Mouse (Mus musculus): ENCODE measurements around the gene AC124502.3. TPM values are rescaled to one million over a fixed set of nuclear protein-coding genes. Genes with fewer than 3 reads are reported as not detected.

The AC124502.3 gene
- polyA plus RNA-seq (2014; fragmentation: Nextera tagmentation; extraction: Ambion mirVana), result 1.1 and 1.6 TPM in 2 replicates

GRCm38 (mm10) chr19:5038709-5039156 lies at the start of gene AC124502.3, which contains the start of gene B4gat1:
Gene AC124502.3 (plus strand): TSS chr19:5038891.
Gene B4gat1 (plus strand): TSS chr19:5038826.
- WGBS, result 0% methylated on average over 43 of the region's 44 CpGs
- H3K4me2 ChIP-seq (ENCODE audit: low read length), result peak within 1 kb of the TSS; percentile 95

GRCm38 (mm10) chr19:4989013-4989412 lies 49.7 kb upstream of the AC124502.3 start:
- H3K4me3 ChIP-seq (ENCODE audit: low read depth, low read length), result no peak overlapping the region

More at GRCm38 (mm10) chr19:5038709-5039156, at the start of gene AC124502.3, which contains the start of gene B4gat1:
- Histone ChIP-seq H3K36me3 (ENCODE audit: control insufficient read depth, insufficient read depth, low read length) (0 out of 2 replicates have a peak, but pooled peaks cover 2% of the 10 kb centered on the region), H3K4me3 (ENCODE audit: low read depth, low read length) (peak within 1 kb of the TSS; percentile 95), H3K9me3 (ENCODE audit: control insufficient read depth, low read length) (no peaks in the 10 kb centered on the region), H3K4me1 (replicated peaks; ENCODE audit: control insufficient read depth, insufficient read depth, low read length) (peaks cover 16% of the 10 kb centered on the region), H3K9ac (ENCODE audit: low read length) (peak within 1 kb of the TSS; percentile 69), H3K27me3 (replicated peaks; ENCODE audit: control insufficient read depth, insufficient read depth, low read length) (no peaks in the 10 kb centered on the region), H3K27ac (ENCODE audit: low read depth) (peak within 1 kb of the TSS; percentile 90)
- DNase-seq (ENCODE audit: low spot score), result peak; percentile 91
- peak; percentile 86 for ATAC-seq (replicated peaks; ENCODE audit: low FRiP score, low TSS enrichment, low read depth)

GRCm38 (mm10) chr19:4989434-4990255 lies 49.0 kb upstream of the AC124502.3 start:
- Histone ChIP-seq H3K27ac (ENCODE audit: low read depth) (no peak overlapping the region), H3K4me2 (ENCODE audit: low read length) (no peak overlapping the region), H3K27me3 (replicated peaks; ENCODE audit: control insufficient read depth, insufficient read depth, low read length) (peaks cover 47% of the 10 kb centered on the region), H3K9me3 (ENCODE audit: control insufficient read depth, low read length) (no peaks in the 10 kb centered on the region), H3K36me3 (ENCODE audit: control insufficient read depth, insufficient read depth, low read length) (no peaks in the 10 kb centered on the region), H3K9ac (ENCODE audit: low read length) (no peak overlapping the region), H3K4me1 (replicated peaks; ENCODE audit: control insufficient read depth, insufficient read depth, low read length) (0 out of 2 replicates have a peak, but pooled peaks cover 4% of the 10 kb centered on the region), H3K4me3 (ENCODE audit: low read depth, low read length) (no peak overlapping the region)
- ATAC-seq (replicated peaks; ENCODE audit: low FRiP score, low TSS enrichment, low read depth) (no peak), DNase-seq (ENCODE audit: low spot score) (peak; percentile 63)
- 20% methylated on average over 45 of the region's 47 CpGs for WGBS

More at GRCm38 (mm10) chr19:4989013-4989412, 49.7 kb upstream of the AC124502.3 start:
- no peak overlapping the region for H3K4me2 ChIP-seq (ENCODE audit: low read length)
- peaks cover 54% of the 10 kb centered on the region for H3K27me3 ChIP-seq (replicated peaks; ENCODE audit: control insufficient read depth, insufficient read depth, low read length)
- H3K4me1 ChIP-seq (replicated peaks; ENCODE audit: control insufficient read depth, insufficient read depth, low read length), result 0 out of 2 replicates have a peak, but pooled peaks cover 4% of the 10 kb centered on the region
- DNase-seq (ENCODE audit: low spot score) (peak; percentile 100), ATAC-seq (replicated peaks; ENCODE audit: low FRiP score, low TSS enrichment, low read depth) (no peak)
- no peak overlapping the region for H3K9ac ChIP-seq (ENCODE audit: low read length)
- H3K27ac ChIP-seq (ENCODE audit: low read depth), result no peak overlapping the region
- H3K9me3 ChIP-seq (ENCODE audit: control insufficient read depth, low read length), result no peaks in the 10 kb centered on the region
- WGBS, result 2% methylated on average over 13 of the region's 13 CpGs
- H3K36me3 ChIP-seq (ENCODE audit: control insufficient read depth, insufficient read depth, low read length), result no peaks in the 10 kb centered on the region

- Histone ChIP-seq H3K9me3 (ENCODE audit: control insufficient read depth, low read length) (no peaks in the 10 kb centered on the region), H3K9ac (ENCODE audit: low read length) (no peak within 1 kb of the TSS), H3K36me3 (ENCODE audit: control insufficient read depth, insufficient read depth, low read length) (no peaks in the 10 kb centered on the region), H3K27me3 (replicated peaks; ENCODE audit: control insufficient read depth, insufficient read depth, low read length) (peaks cover 42% of the 10 kb centered on the region), H3K4me2 (ENCODE audit: low read length) (peak within 1 kb of the TSS; percentile 20), H3K4me3 (ENCODE audit: low read depth, low read length) (peak within 1 kb of the TSS; percentile 15; the same call in 1 of the 2 replicates), H3K4me1 (replicated peaks; ENCODE audit: control insufficient read depth, insufficient read depth, low read length) (0 out of 2 replicates have a peak, but pooled peaks cover 4% of the 10 kb centered on the region), H3K27ac (ENCODE audit: low read depth) (no peak within 1 kb of the TSS)
- WGBS, result 19% methylated on average over 4 of the region's 4 CpGs
- DNase-seq (ENCODE audit: low spot score) (no peak), ATAC-seq (replicated peaks; ENCODE audit: low FRiP score, low TSS enrichment, low read depth) (no peak)
Observed at GRCm38 (mm10) chr19:4990256-4990625, 48.5 kb upstream of the AC124502.3 start, which contains the start of gene Npas4. Gene Npas4 (minus strand): TSS chr19:4990316.

- Histone ChIP-seq H3K27me3 (replicated peaks; ENCODE audit: control insufficient read depth, insufficient read depth, low read length) (peaks cover 37% of the 10 kb centered on the region), H3K4me1 (replicated peaks; ENCODE audit: control insufficient read depth, insufficient read depth, low read length) (0 out of 2 replicates have a peak, but pooled peaks cover 4% of the 10 kb centered on the region), H3K27ac (ENCODE audit: low read depth) (no peak overlapping the region), H3K9ac (ENCODE audit: low read length) (no peak overlapping the region), H3K36me3 (ENCODE audit: control insufficient read depth, insufficient read depth, low read length) (no peaks in the 10 kb centered on the region), H3K4me3 (ENCODE audit: low read depth, low read length) (peak overlapping the region; percentile 15; the same call in 1 of the 2 replicates), H3K4me2 (ENCODE audit: low read length) (peak overlapping the region; percentile 20), H3K9me3 (ENCODE audit: control insufficient read depth, low read length) (no peaks in the 10 kb centered on the region)
- ATAC-seq (replicated peaks; ENCODE audit: low FRiP score, low TSS enrichment, low read depth), result no peak
- no peak for DNase-seq (ENCODE audit: low spot score)
- WGBS, result 2% methylated on average over 21 of the region's 22 CpGs
Observed at GRCm38 (mm10) chr19:4990716-4991115, 48.0 kb upstream of the AC124502.3 start.

GRCm38 (mm10) chr19:4992371-4992770 lies 46.3 kb upstream of the AC124502.3 start:
- 18% methylated on average over 8 of the region's 8 CpGs for WGBS
- H3K4me2 ChIP-seq (ENCODE audit: low read length), result no peak overlapping the region
- no peaks in the 10 kb centered on the region for H3K9me3 ChIP-seq (ENCODE audit: control insufficient read depth, low read length)
- H3K4me1 ChIP-seq (replicated peaks; ENCODE audit: control insufficient read depth, insufficient read depth, low read length), result 0 out of 2 replicates have a peak, but pooled peaks cover 4% of the 10 kb centered on the region
- no peak for ATAC-seq (replicated peaks; ENCODE audit: low FRiP score, low TSS enrichment, low read depth)
- no peak overlapping the region for H3K4me3 ChIP-seq (ENCODE audit: low read depth, low read length)
- H3K9ac ChIP-seq (ENCODE audit: low read length), result no peak overlapping the region
- no peaks in the 10 kb centered on the region for H3K36me3 ChIP-seq (ENCODE audit: control insufficient read depth, insufficient read depth, low read length)
- peak; percentile 66 for DNase-seq (ENCODE audit: low spot score)
- peaks cover 31% of the 10 kb centered on the region for H3K27me3 ChIP-seq (replicated peaks; ENCODE audit: control insufficient read depth, insufficient read depth, low read length)
- no peak overlapping the region for H3K27ac ChIP-seq (ENCODE audit: low read depth)

- Histone ChIP-seq H3K4me3 (ENCODE audit: low read depth, low read length) (no peak overlapping the region), H3K9ac (ENCODE audit: low read length) (no peak overlapping the region), H3K4me2 (ENCODE audit: low read length) (no peak overlapping the region), H3K27ac (ENCODE audit: low read depth) (no peak overlapping the region), H3K9me3 (ENCODE audit: control insufficient read depth, low read length) (no peaks in the 10 kb centered on the region), H3K4me1 (replicated peaks; ENCODE audit: control insufficient read depth, insufficient read depth, low read length) (0 out of 2 replicates have a peak, but pooled peaks cover 4% of the 10 kb centered on the region), H3K27me3 (replicated peaks; ENCODE audit: control insufficient read depth, insufficient read depth, low read length) (peaks cover 31% of the 10 kb centered on the region), H3K36me3 (ENCODE audit: control insufficient read depth, insufficient read depth, low read length) (no peaks in the 10 kb centered on the region)
- 3% methylated on average over 9 of the region's 9 CpGs for WGBS
- ATAC-seq (replicated peaks; ENCODE audit: low FRiP score, low TSS enrichment, low read depth), result no peak
- DNase-seq (ENCODE audit: low spot score), result peak; percentile 57
Observed at GRCm38 (mm10) chr19:4992904-4993303, 45.8 kb upstream of the AC124502.3 start.

- Histone ChIP-seq H3K9me3 (ENCODE audit: control insufficient read depth, low read length) (no peaks in the 10 kb centered on the region), H3K4me1 (replicated peaks; ENCODE audit: control insufficient read depth, insufficient read depth, low read length) (0 out of 2 replicates have a peak, but pooled peaks cover 4% of the 10 kb centered on the region), H3K36me3 (ENCODE audit: control insufficient read depth, insufficient read depth, low read length) (no peaks in the 10 kb centered on the region), H3K27me3 (replicated peaks; ENCODE audit: control insufficient read depth, insufficient read depth, low read length) (peaks cover 31% of the 10 kb centered on the region), H3K9ac (ENCODE audit: low read length) (no peak overlapping the region), H3K4me2 (ENCODE audit: low read length) (no peak overlapping the region), H3K4me3 (ENCODE audit: low read depth, low read length) (no peak overlapping the region), H3K27ac (ENCODE audit: low read depth) (no peak overlapping the region)
- WGBS, result 58% methylated on average over 5 of the region's 5 CpGs
- ATAC-seq (replicated peaks; ENCODE audit: low FRiP score, low TSS enrichment, low read depth), result no peak
- no peak for DNase-seq (ENCODE audit: low spot score)
Observed at GRCm38 (mm10) chr19:4994043-4994442, 44.6 kb upstream of the AC124502.3 start.

Measured in intestine, embryonic 14.5 days (tissue).